Mouse (Mus musculus) T-helper 17 cell (primary cell): ENCODE measurements at regions not wholly inside any gene's neighbourhood (a gene's known extent, or its start where the extent isn't known, plus 50 kb on each side); places are given as distances from the start of the nearest gene placed in this dataset.

Source experiments
- in situ Hi-C, 2 experiments: fragments of 300-600 bp; cut with MboI, MseI; formaldehyde crosslinking; loops; 1 replicate in 1 of 2; 2 replicates in 1 of 2; pipeline ENCODE4 v1.15.1; 2025; ENCODE audit warnings: high pct_unique_total_duplicates in 2 of 2

- in situ Hi-C loops: no loop called here
Observed at GRCm38 (mm10) chr10:104367219-104367618, 173.4 kb downstream of the Gm4340 start.

DNA sequence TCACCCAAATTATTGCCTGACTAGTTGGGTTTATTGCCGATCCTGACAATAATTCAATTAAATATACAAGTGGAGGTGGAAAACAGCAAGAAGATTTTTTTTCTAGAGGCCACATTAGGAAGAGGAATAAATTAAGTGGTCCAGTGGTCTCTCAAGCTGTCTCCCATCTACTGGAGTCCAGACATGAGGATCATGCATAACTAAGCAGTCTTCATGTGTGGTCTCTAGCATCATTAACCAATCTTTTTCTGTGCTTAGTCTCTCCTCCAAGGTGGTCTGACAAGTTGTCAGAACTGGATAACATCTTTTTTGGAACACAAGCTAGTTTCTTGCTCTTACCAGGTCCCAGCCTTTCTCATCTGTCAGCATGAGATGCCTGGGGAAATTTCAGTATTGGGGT lies 180.7 kb downstream of the Gm4340 start:
- in situ Hi-C loops: no loop called here

GRCm38 (mm10) chr10:104388254-104388653 lies 194.4 kb downstream of the Gm4340 start:
- in situ Hi-C loops: no loop called here

DNA sequence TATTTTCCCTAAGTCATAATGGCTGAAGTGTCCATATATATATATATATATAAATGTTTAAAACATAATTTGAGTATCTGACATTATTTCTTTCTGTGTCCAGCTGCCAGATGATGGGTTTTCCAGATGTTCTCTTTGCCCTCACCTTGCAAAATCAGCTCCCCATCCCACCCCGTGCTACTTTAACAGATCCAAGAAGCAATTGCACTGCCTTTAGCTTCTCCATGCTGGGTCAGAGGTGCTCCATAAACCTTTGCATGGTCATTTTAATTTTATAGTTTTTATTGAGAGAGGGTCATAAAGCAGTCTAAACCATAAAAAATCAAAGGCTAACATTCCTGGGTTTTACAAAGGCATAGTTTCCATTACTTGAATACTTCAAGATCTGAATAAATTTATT lies 201.9 kb downstream of the Gm4340 start:
- in situ Hi-C loops: no loop called here

- in situ Hi-C loops: loop anchor here in 1 of 2 experiments (10.0 kb wide), 1 partner anchor 1836 kb away; no protein-coding TSS in a partner anchor
Observed at GRCm38 (mm10) chr10:104408751-104409150, 214.9 kb downstream of the Gm4340 start.

DNA sequence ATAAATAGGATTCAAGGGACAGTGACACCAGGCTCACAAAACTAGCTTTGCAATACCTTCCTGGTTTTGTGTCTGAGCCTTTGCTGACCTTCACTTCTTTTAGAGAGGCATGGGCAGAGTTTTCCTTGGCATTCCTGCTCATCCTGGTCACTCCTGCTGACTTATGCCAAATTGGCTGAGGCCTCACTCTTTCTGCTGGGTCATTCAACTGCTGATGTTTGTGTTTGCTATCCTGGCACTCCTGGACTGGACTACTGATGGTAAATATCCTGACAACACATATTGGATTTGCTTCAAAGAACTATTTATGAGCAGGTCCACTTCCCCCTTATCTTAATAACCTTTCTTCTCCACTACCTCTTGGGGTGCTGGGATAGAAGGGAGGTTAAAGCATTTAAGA lies 228.7 kb downstream of the Gm4340 start:
- in situ Hi-C loops: no loop called here

- in situ Hi-C loops: no loop called here
Observed at GRCm38 (mm10) chr10:104423161-104423560, 229.3 kb downstream of the Gm4340 start.

DNA sequence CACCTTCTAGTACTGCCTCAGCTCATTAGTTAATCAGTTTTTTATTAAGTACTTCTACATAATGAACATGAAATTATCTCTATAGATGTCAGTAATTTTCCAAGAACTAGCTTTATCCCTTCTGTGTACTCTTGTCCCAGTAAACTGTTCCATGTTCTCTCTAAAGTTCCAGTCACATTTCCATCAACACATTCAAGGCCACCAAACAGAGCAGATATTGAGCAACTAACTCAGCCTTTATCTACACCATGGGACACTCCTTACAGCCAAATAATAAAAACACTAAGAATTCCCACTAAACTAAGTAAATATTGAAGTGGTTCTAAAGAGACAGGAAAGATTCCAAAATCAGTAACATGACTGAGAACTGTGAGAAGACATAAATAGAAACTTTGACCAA lies 229.9 kb downstream of the Gm4340 start:
- in situ Hi-C loops: no loop called here

- in situ Hi-C loops: no loop called here
Observed at GRCm38 (mm10) chr10:104444926-104445325, 251.1 kb downstream of the Gm4340 start.

GRCm38 (mm10) chr10:104455549-104456351 lies 261.9 kb downstream of the Gm4340 start:
- in situ Hi-C loops: no loop called here

DNA sequence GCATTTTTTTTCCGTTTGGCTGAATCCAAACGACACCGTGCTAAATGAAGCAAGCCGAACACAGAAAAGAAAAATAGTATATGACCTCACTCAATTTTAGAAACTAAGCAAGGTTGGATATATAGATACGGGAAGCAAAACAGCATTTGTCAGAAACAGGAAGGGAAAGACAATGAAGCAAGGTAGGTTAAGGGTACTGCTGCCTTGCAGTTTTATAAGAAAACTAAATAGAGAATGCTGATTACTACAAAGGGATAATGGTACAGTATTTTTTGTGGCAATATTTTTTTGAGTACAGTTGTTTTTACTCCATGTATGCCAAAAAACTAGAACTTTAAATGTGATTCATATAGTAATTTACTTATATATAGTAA lies 262.5 kb downstream of the Gm4340 start:
- in situ Hi-C loops: no loop called here

DNA sequence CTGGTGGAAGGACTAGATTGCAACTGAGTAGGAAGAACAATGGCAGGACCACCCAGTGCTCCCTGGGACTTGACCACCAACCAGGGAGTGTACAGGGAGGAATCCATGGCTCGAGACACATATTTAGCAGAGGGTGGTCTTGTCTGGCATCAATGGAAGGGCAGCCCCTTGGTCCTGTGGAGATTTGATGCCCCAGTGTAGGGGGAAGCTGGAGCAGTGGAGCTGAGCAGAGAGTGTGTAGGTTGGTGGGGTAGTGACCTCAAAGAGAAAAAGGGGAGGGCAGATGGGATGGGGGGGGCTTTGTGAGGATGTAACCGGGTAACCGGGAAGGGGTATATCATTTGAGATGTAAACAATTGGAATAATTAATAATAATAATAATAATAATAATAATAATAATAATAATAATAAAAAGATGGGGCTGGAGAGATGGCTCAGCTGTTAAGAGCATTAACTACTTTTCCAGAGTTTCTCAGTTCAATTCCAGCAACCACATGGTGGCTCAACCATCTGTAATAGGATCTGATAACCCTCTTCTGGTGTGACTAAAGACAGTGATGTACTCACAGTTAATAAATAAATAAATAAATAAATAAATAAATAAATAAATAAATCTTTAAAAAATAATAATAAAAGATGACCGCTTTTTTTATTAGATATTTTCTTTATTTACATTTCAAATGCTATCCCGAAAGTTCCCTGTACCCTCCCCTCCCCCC lies 292.5 kb downstream of the Gm4340 start:
- in situ Hi-C loops: no loop called here

GRCm38 (mm10) chr10:104489301-104489700 lies 295.5 kb downstream of the Gm4340 start:
- in situ Hi-C loops: no loop called here

DNA sequence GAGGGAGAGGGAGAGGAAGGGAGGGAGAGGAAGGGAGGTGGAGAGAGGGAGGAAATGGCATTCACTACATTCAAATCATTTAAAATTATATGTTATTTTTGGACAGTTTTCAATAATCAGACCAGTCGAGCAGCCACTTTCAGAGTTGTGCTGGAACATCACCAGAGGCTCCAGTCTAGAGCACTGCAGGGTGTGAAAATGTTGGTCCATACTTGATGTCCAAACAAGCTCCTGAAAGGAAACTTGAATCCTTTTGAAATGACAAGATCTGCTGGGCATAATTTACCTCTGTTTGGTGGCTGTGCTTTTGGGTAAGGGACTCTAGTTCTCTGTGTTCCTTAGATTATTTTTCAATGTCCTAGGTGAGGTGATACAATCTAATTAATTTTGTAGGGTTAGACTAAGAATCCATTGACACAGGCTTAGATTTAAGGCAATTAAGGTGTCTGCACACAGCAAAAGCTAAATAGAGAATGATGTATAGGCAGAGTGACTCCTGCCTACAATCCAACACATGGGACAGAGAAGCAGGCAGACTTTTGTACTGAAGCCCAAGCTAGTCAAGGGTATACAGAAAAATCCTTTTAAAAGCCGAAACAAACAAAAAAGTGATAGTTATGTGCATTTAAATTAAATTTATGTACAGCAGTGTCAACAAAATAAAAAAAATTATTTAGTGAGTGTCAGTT lies 297.2 kb downstream of the Gm4340 start:
- in situ Hi-C loops: no loop called here
